Mouse (Mus musculus): ENCODE results near the gene Accsl.

- TF ChIP-seq CTCF (IDR thresholded peaks at IDR 0.05; ENCODE audit: low read depth) = no peak
- no peak for TF ChIP-seq EP300 (optimal IDR thresholded peaks at IDR 0.05)
These were observed 37.4 kb upstream of the Accsl start for GRCm38 (mm10) chr2:93906316-93906715.

All from stomach, postnatal 0 days (tissue).